Comparison of ENCODE assay signal across 8 mouse cellular contexts in the genomic region with DNA sequence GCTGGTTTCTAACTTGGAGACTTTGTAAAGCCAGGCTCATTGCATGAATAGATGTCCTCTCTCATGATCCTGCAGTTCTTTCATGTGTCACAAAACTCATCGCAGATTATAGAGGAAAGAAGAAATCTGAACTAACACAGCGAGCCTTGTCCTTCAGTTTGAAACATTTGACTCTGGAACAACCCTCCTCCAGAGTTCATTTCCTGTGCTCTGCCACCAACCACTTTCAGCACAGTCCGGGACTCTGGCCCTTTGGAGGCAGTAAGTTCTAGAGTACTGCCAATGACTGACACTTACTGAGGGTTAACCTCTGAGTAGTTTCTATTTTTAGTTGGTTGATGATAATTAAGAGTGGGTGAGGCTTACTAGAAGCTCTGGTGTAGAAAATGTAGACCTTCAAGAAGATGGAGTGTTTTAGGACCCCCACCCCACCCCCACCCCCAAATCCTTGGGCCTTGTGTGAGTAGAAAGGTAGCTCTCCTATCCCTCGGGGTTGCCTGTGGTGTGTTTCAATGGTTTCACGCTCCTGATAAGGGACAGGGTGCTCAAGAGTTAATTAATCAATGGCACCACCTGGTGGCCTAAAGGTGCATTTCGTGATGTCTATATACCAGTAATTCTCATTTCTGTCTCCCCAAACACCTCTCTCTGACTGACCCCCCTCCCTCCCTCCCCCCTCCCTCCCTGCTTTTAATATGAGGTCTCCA. TPM values are rescaled to one million over a fixed set of nuclear protein-coding genes. Genes with fewer than 3 reads are reported as not detected.
DNase-seq lines count a peak whose midpoint lies in the region; ATAC-seq lines count a peak whose summit lies in the region.

No protein-coding gene starts in this region.

- no peaks in the 10 kb centered on the region for H3K27me3 ChIP-seq in hindbrain, embryonic 15.5 days

- H3K27ac ChIP-seq in hindbrain, embryonic 15.5 days (replicated peaks): no peak overlapping the region

- peak; percentile 26 for DNase-seq in WW6 (ENCODE audit: low read depth, low spot score)
- peak; percentile 84 to 92 for DNase-seq in cerebellum, postnatal 36 days
- peak; percentile 77 for DNase-seq in gastrocnemius, adult 18-20 months (ENCODE audit: low spot score)
- DNase-seq in layer of hippocampus, postnatal 25 days (ENCODE audit: extremely low spot score in 1 of 2, low spot score in 1 of 2): peak; percentile 49 to 89
- peak; percentile 85 for DNase-seq in lung, postnatal 25 days (ENCODE audit: low spot score)
- DNase-seq in retina, embryonic 14.5 days (ENCODE audit: low spot score): peak; percentile 92
- peak; percentile 80 for DNase-seq in thymus, postnatal 25 days

- no peaks in the 10 kb centered on the region for H3K4me1 ChIP-seq in hindbrain, embryonic 15.5 days (replicated peaks)

- no peak overlapping the region for H3K4me3 ChIP-seq in hindbrain, embryonic 15.5 days

- no peak overlapping the region for H3K9ac ChIP-seq in hindbrain, embryonic 15.5 days

- H3K36me3 ChIP-seq in hindbrain, embryonic 15.5 days: 0 out of 2 replicates have a peak, but pooled peaks cover 4% of the 10 kb centered on the region

- no peaks in the 10 kb centered on the region for H3K9me3 ChIP-seq in hindbrain, embryonic 15.5 days

- no peak overlapping the region for H3K4me2 ChIP-seq in hindbrain, embryonic 15.5 days

- peak; percentile 66 for ATAC-seq in hindbrain, embryonic 15.5 days (ENCODE audit: low FRiP score, low read depth)

- 39% methylated on average over 6 of the region's 6 CpGs for WGBS in hindbrain, embryonic 15.5 days

RNA-seq across cellular contexts. Expression of a gene that starts 31.8 kb away (rescaled TPM):
- total RNA-seq in gastrocnemius, adult 18-20 months (2021): 1 to 10 TPM; 5.6 to 6.3 TPM
- polyA plus RNA-seq in hindbrain, embryonic 15.5 days (2015; fragmentation: Nextera tagmentation; extraction: Ambion mirVana): 6.1 and 6.4 TPM in 2 replicates
- 1 to 10 TPM; 8.3 to 9.1 TPM for total RNA-seq in layer of hippocampus, postnatal 25 days (2021)

Comparison
In these comparisons a context has a peak if more than half of its experiments do, and no peak if none do; other contexts are left out.
1. DNase-seq: peak in every context shown above with its lines; median percentile 92 in retina, embryonic 14.5 days; 88 in cerebellum, postnatal 36 days; 85 in lung, postnatal 25 days; 80 in thymus, postnatal 25 days; 77 in gastrocnemius, adult 18-20 months; 69 in layer of hippocampus, postnatal 25 days; 26 in WW6.